Mouse (Mus musculus) cerebellum, adult 2 months (tissue): ENCODE data around the gene 4921507P07Rik. TPM values are rescaled to one million over a fixed set of nuclear protein-coding genes. Genes with fewer than 3 reads are reported as not detected.

Source experiments
- DNase-seq, 2 experiments: peaks; one replicate each; pipeline ENCODE4 v3.0.0; 2021
- H3K27ac ChIP-seq: fragments of 200-500 bp; 2 replicates; pipeline ENCODE4 v1.5.1; 2012; ENCODE audit warnings: low read length, control low read depth, inconsistent platforms; ENCODE audit not compliant: insufficient read depth
- H3K27me3 ChIP-seq: fragments of 200-500 bp; 2 replicates; pipeline ENCODE4 v1.6.1; 2012; ENCODE audit warnings: inconsistent platforms, mild to moderate bottlenecking, low read length, moderate library complexity; ENCODE audit not compliant: control insufficient read depth, insufficient read depth
- H3K4me1 ChIP-seq: fragments of 200-500 bp; 2 replicates; pipeline ENCODE4 v1.6.1; 2011; ENCODE audit warnings: low read length; ENCODE audit not compliant: control insufficient read depth, insufficient read depth
- H3K4me3 ChIP-seq: fragments of 200-500 bp; replicated peaks from 2 replicates; pipeline ENCODE3; 2011; ENCODE audit warnings: mild to moderate bottlenecking, low read depth, low read length, control low read depth; ENCODE audit not compliant: insufficient read depth
- CTCF ChIP-seq: fragments of 200-500 bp; IDR thresholded peaks from 2 replicates; pipeline ENCODE4 v1.5.1; 2011; ENCODE audit warnings: low read depth, mild to moderate bottlenecking, control low read depth, low read length, moderate library complexity, borderline replicate concordance; ENCODE audit not compliant: insufficient read depth
- POLR2A ChIP-seq: fragments of 200-500 bp; IDR thresholded peaks from 2 replicates; pipeline ENCODE4 v1.6.1; 2011; ENCODE audit warnings: low read length, control low read depth, borderline replicate concordance; ENCODE audit not compliant: insufficient read depth
- WGBS: fragments of 180-500 bp; shearing (Covaris S2); methylation state at CpG from one replicate; pipeline ENCODE4 v1.1.7; 2018; 5-methylcytosine and 5-hydroxymethylcytosine counted together
- polyA plus RNA-seq: library from polyadenylated mRNA; depleted of rRNA; stranded (reverse); fragments of >200 nt; gene quantifications from 2 replicates; pipeline ENCODE4 v1.2.3, GENCODE M21; 2012; rRNA removed

The 4921507P07Rik gene
- polyA plus RNA-seq, 1 experiment: 2.7 TPM

- DNase-seq: no peak
- no peaks in the 10 kb centered on the region for H3K27me3 ChIP-seq
- H3K4me1 ChIP-seq: no peaks in the 10 kb centered on the region
- WGBS: 69% methylated on average over 8 of the region's 8 CpGs
- H3K4me3 ChIP-seq: no peak overlapping the region
- no peak overlapping the region for H3K27ac ChIP-seq
- no peak for TF ChIP-seq POLR2A
- no peak for TF ChIP-seq CTCF
These were observed 64.5 kb downstream of the 4921507P07Rik start for GRCm38 (mm10) chr6:50531920-50532319.

GRCm38 (mm10) chr6:50531003-50531402 is 65.4 kb downstream of the 4921507P07Rik start:
- Histone ChIP-seq H3K4me3 (no peak overlapping the region), H3K27me3 (no peaks in the 10 kb centered on the region), H3K4me1 (peaks cover 3% of the 10 kb centered on the region; the same call in 1 of the 2 replicates), H3K27ac (no peak overlapping the region)
- no peak for DNase-seq
- WGBS: 85% methylated on average over 3 of the region's 3 CpGs
- TF ChIP-seq POLR2A (no peak), CTCF (no peak)

DNA sequence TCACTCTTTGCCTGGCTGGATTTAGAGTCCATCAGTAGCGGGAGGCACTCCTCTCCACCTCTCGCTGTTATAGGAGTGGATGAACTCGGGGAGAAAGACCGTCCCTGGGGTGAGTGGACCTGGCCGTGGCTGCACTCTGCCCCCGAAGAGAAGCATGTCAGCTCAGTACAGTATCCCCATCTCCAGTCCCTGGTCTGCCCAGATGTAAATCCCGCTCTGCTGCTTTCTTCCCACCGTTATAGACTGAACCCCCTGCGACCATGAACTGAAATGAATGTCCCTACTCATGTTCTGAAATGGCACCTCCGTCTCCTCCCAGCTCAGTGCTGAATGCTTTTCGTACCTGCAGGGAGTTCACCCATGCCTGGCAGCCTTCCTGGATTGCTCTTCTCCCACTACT is 67.2 kb downstream of the 4921507P07Rik start:
- no peaks in the 10 kb centered on the region for H3K27me3 ChIP-seq
- no peak overlapping the region for H3K4me3 ChIP-seq
- no peak for DNase-seq
- 88% methylated on average over 11 of the region's 11 CpGs for WGBS
- H3K4me1 ChIP-seq: peaks cover 3% of the 10 kb centered on the region; the same call in 1 of the 2 replicates
- TF ChIP-seq POLR2A: no peak
- no peak for TF ChIP-seq CTCF
- no peak overlapping the region for H3K27ac ChIP-seq

GRCm38 (mm10) chr6:50527416-50527815 is 69.0 kb downstream of the 4921507P07Rik start:
- 84% methylated on average over 9 of the region's 9 CpGs for WGBS
- Histone ChIP-seq H3K27ac (no peak overlapping the region), H3K4me3 (no peak overlapping the region), H3K4me1 (peaks cover 3% of the 10 kb centered on the region; the same call in 1 of the 2 replicates), H3K27me3 (no peaks in the 10 kb centered on the region)
- DNase-seq: no peak
- TF ChIP-seq CTCF (no peak), POLR2A (no peak)

DNA sequence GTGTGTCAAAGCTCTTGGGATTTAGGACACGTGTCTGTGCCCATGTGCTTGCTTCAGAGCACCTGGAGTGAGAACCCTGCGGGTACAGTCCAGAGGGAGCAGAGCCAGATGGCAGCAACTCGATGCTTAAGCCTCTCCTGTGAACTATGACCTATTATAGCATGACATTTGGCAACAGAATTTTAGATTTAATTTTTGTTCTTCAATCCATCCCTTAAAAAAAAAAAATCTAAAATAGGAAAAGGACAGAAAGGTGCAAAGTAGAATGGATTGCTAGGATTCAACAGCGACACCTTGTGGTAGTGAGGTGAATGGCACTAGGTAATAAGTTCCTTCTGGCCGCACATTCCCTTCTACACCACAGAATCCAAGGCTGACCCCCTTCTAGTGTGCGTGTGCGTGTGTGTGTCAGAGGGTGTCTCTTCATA is 69.8 kb downstream of the 4921507P07Rik start:
- Histone ChIP-seq H3K27ac (no peak overlapping the region), H3K4me3 (no peak overlapping the region), H3K27me3 (no peaks in the 10 kb centered on the region), H3K4me1 (peaks cover 3% of the 10 kb centered on the region; the same call in 1 of the 2 replicates)
- TF ChIP-seq CTCF: peak; percentile 74
- TF ChIP-seq POLR2A: no peak
- DNase-seq: peak; percentile 60 to 63
- 6% methylated on average over 7 of the region's 7 CpGs for WGBS

GRCm38 (mm10) chr6:50525846-50526245 is 70.6 kb downstream of the 4921507P07Rik start:
- no peak overlapping the region for H3K27ac ChIP-seq
- WGBS: 85% methylated on average over 8 of the region's 8 CpGs
- DNase-seq: no peak
- no peaks in the 10 kb centered on the region for H3K27me3 ChIP-seq
- H3K4me1 ChIP-seq: peaks cover 3% of the 10 kb centered on the region; the same call in 1 of the 2 replicates
- TF ChIP-seq POLR2A (no peak), CTCF (no peak)
- H3K4me3 ChIP-seq: no peak overlapping the region

GRCm38 (mm10) chr6:50524261-50524896 is 72.1 kb downstream of the 4921507P07Rik start:
- 91% methylated on average over 10 of the region's 10 CpGs for WGBS
- Histone ChIP-seq H3K27me3 (no peaks in the 10 kb centered on the region), H3K4me1 (peaks cover 3% of the 10 kb centered on the region; the same call in 1 of the 2 replicates), H3K4me3 (no peak overlapping the region), H3K27ac (no peak overlapping the region)
- TF ChIP-seq CTCF: no peak
- no peak for TF ChIP-seq POLR2A
- DNase-seq: no peak

Other genes with a start within 250 kb of the 4921507P07Rik start
- 9.6 and 11.4 TPM in 2 replicates for gene Osbpl3, start 140.4 kb downstream of the 4921507P07Rik start, polyA plus RNA-seq
- 67.3 and 71.2 TPM in 2 replicates for gene Cycs, start 30.1 kb downstream of the 4921507P07Rik start, polyA plus RNA-seq
- 0.13 TPM in 1 of 2 replicates, not detected in the other for gene Npvf, start 57.8 kb upstream of the 4921507P07Rik start, polyA plus RNA-seq